Mouse (Mus musculus) forebrain, postnatal 0 days (tissue): ENCODE data around the gene Gm28230. TPM values are rescaled to one million over a fixed set of nuclear protein-coding genes. Genes with fewer than 3 reads are reported as not detected.

Experiments used
- ATAC-seq: fragments of 200-750 bp; cut with Nextera tagmentation; 2 replicates; pipeline ENCODE4 v1.8.0; 2017; ENCODE audit warnings: mild to moderate bottlenecking, moderate library complexity
- DNase-seq: peaks from one replicate; pipeline ENCODE4 v3.0.0-alpha.2; 2015
- H3K27ac ChIP-seq: fragments of 300-500 bp; sonication (generic); 2 replicates; pipeline ENCODE4 v1.5.1; 2014; ENCODE audit warnings: low read depth, mild to moderate bottlenecking, antibody characterized with exemption, low read length, moderate library complexity, mixed read lengths
- H3K27me3 ChIP-seq: fragments of 300-500 bp; sonication (generic); 2 replicates; pipeline ENCODE4 v1.6.1; 2014; ENCODE audit warnings: mild to moderate bottlenecking, low read length, mixed read lengths; ENCODE audit not compliant: insufficient read depth
- H3K36me3 ChIP-seq: fragments of 300-500 bp; sonication (generic); 2 replicates; pipeline ENCODE4 v1.6.1; 2014; ENCODE audit warnings: mild to moderate bottlenecking, moderate library complexity; ENCODE audit not compliant: insufficient read depth
- H3K4me1 ChIP-seq: fragments of 300-500 bp; sonication (generic); 2 replicates; pipeline ENCODE4 v1.6.1; 2014; ENCODE audit warnings: antibody characterized with exemption; ENCODE audit not compliant: insufficient read depth
- H3K4me2 ChIP-seq: fragments of 300-500 bp; sonication (generic); 2 replicates; pipeline ENCODE4 v1.6.1; 2014; ENCODE audit warnings: low read depth, mild to moderate bottlenecking, moderate library complexity
- H3K4me3 ChIP-seq: fragments of 300-500 bp; sonication (generic); 2 replicates; pipeline ENCODE4 v1.5.1; 2014; ENCODE audit warnings: low read depth, low read length, mixed read lengths
- H3K9ac ChIP-seq: fragments of 300-500 bp; sonication (generic); 2 replicates; pipeline ENCODE4 v1.6.1; 2014; ENCODE audit warnings: mild to moderate bottlenecking
- H3K9me3 ChIP-seq: fragments of 300-500 bp; sonication (generic); 2 replicates; pipeline ENCODE4 v1.6.1; 2016; ENCODE audit warnings: low read length
- CTCF ChIP-seq: sonication (generic); IDR thresholded peaks from 2 replicates; pipeline ENCODE4 v1.5.1; 2016; ENCODE audit warnings: antibody characterized with exemption, control low read depth, low read depth
- WGBS: fragments of 180-500 bp; shearing (Covaris S2); extraction: QIAGEN DNeasy Blood & Tissue Kit; methylation state at CpG from one replicate; pipeline ENCODE4 v1.1.7; 2014; 5-methylcytosine and 5-hydroxymethylcytosine counted together
- polyA plus RNA-seq: library from polyadenylated mRNA; unstranded; fragments of >200 nt; fragmentation: Nextera tagmentation; extraction: Ambion mirVana; gene quantifications from 2 replicates; pipeline ENCODE4 v1.2.1, GENCODE M21; 2015
- total RNA-seq: library from RNA; depleted of rRNA; stranded (reverse); fragments of >200 nt; gene quantifications from 2 replicates; pipeline ENCODE4 v1.2.3, GENCODE M21; 2014

The Gm28230 gene
- total and polyA plus RNA-seq, 2 experiments from 2014 or later = not detected

DNA sequence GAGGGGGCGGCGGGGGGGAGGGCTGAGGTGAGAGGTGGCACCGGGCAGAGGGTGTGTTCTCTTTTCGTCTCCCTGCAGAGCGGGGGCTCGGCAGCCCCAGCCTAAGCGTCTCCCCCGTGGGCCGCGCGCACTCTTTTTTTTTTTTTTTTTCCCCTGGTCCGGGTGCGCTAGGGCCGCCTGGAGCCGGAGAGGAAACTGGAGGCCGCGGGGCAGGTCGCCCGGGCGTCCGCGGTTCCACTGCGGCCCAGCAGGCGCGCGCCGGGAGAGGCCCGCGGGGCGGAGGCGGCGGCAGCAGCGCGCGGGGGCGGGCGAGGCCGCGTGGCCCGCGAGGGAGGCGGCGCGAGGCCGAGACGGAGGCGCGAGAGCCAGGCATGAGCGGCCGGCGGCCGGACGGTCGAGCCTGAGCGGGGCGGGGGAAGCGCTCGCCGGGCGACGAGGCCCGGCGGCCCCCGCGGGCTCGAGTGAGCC lies 21.5 kb upstream of the Gm28230 start:
- no peak for TF ChIP-seq CTCF
- ATAC-seq = no peak
- no peak overlapping the region for H3K27ac ChIP-seq
- DNase-seq = no peak
- WGBS = under 1% methylated on average over 48 of the region's 66 CpGs
- no peaks in the 10 kb centered on the region for H3K4me1 ChIP-seq
- peaks cover 85% of the 10 kb centered on the region for H3K27me3 ChIP-seq
- peak overlapping the region; percentile 26 for H3K4me3 ChIP-seq
- peak overlapping the region; percentile 45 for H3K4me2 ChIP-seq
- H3K9me3 ChIP-seq = no peaks in the 10 kb centered on the region
- H3K9ac ChIP-seq = no peak overlapping the region
- no peaks in the 10 kb centered on the region for H3K36me3 ChIP-seq

GRCm38 (mm10) chr2:74705467-74706089 lies 20.9 kb upstream of the Gm28230 start:
- Histone ChIP-seq H3K4me3 (peak overlapping the region; percentile 26), H3K4me1 (no peaks in the 10 kb centered on the region), H3K36me3 (no peaks in the 10 kb centered on the region), H3K27me3 (peaks cover 85% of the 10 kb centered on the region), H3K9me3 (no peaks in the 10 kb centered on the region), H3K9ac (no peak overlapping the region), H3K27ac (no peak overlapping the region), H3K4me2 (peak overlapping the region; percentile 45)
- no peak for TF ChIP-seq CTCF
- DNase-seq (no peak), ATAC-seq (no peak)
- 2% methylated on average over 65 of the region's 85 CpGs for WGBS

- H3K4me2 ChIP-seq = no peak overlapping the region
- DNase-seq (no peak), ATAC-seq (no peak)
- H3K36me3 ChIP-seq = no peaks in the 10 kb centered on the region
- no peaks in the 10 kb centered on the region for H3K9me3 ChIP-seq
- H3K27me3 ChIP-seq = peaks cover 82% of the 10 kb centered on the region
- H3K27ac ChIP-seq = no peak overlapping the region
- TF ChIP-seq CTCF = no peak
- H3K4me1 ChIP-seq = no peaks in the 10 kb centered on the region
- no peak overlapping the region for H3K4me3 ChIP-seq
- no peak overlapping the region for H3K9ac ChIP-seq
- WGBS = 2% methylated on average over 13 of the region's 13 CpGs
These were observed 20.1 kb upstream of the Gm28230 start for GRCm38 (mm10) chr2:74706393-74706960.

- WGBS = 9% methylated on average over 7 of the region's 7 CpGs
- no peaks in the 10 kb centered on the region for H3K9me3 ChIP-seq
- DNase-seq (no peak), ATAC-seq (no peak)
- H3K4me1 ChIP-seq = no peaks in the 10 kb centered on the region
- H3K36me3 ChIP-seq = no peaks in the 10 kb centered on the region
- no peak overlapping the region for H3K27ac ChIP-seq
- H3K4me3 ChIP-seq = no peak overlapping the region
- H3K27me3 ChIP-seq = peaks cover 81% of the 10 kb centered on the region
- no peak overlapping the region for H3K4me2 ChIP-seq
- H3K9ac ChIP-seq = no peak overlapping the region
- TF ChIP-seq CTCF = no peak
These were observed 18.9 kb upstream of the Gm28230 start for GRCm38 (mm10) chr2:74707599-74707998.

DNA sequence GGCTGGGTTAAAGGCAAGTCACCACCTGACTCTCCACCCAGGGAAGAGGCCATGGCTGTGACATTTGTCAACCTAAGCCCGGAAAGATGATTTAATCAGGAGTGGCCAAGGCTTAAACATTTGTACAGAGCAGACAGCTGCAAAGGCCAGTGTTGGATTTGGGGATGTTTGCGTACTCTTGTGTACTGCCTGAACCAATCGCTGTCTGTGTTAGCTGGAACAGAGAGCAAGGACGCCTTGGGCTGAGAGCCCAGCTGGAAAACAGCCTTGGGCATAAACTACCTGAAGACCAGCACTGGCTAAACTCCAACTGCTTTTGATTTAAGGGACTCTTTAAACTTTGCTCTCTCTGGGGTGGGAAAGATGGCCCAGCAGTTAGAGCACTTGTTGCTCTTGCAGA lies 17.9 kb upstream of the Gm28230 start:
- H3K4me1 ChIP-seq = no peaks in the 10 kb centered on the region
- no peak overlapping the region for H3K9ac ChIP-seq
- DNase-seq (no peak), ATAC-seq (no peak)
- TF ChIP-seq CTCF = no peak
- H3K4me3 ChIP-seq = no peak overlapping the region
- WGBS = 5% methylated on average over 4 of the region's 4 CpGs
- no peaks in the 10 kb centered on the region for H3K36me3 ChIP-seq
- H3K4me2 ChIP-seq = no peak overlapping the region
- peaks cover 82% of the 10 kb centered on the region for H3K27me3 ChIP-seq
- H3K9me3 ChIP-seq = no peaks in the 10 kb centered on the region
- H3K27ac ChIP-seq = no peak overlapping the region

DNA sequence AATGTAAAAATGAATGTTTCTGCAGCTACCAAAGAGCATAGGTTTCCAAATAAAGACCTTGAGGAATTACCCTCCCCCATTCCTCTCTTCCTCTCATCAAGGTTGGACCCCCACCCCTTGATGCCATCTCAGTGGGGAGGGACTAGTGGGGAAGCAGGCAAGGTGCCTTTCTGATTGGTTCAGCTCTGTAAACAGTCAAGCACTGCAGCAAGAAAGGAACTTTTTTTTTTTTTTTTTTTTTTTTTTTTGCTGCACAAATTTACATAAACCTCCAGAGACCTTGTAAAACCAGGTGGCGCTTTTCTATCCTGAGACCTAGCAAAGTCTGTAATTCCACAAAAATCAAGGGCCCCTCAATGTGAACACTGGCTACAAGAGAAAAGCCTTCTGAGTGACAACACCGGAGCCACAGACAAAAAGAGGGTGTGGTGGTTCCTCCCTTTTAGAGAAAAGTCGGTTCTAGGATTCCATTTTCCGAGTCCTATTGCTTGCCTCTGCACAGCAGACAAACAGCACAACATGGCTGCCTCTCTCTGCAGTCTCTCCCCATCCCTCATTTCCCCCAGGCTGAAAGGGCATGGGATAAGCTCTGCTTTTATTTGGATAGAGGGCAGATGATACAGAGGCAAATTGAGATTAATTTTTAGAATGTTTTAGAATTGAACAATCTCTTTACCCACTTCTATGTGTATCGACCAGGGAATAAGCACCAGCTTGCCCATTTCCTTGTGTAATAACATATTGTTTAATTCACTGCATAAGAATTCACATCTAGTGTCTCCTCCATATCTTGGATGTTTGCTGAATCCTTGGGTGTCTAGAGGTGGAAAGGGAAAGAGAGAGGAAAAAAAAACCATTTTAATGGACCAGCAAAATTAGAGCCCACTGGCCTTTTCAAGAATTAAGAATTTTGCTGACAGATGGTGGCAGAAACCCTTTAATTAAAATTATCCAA lies 16.8 kb upstream of the Gm28230 start:
- no peaks in the 10 kb centered on the region for H3K36me3 ChIP-seq
- H3K9me3 ChIP-seq = no peaks in the 10 kb centered on the region
- TF ChIP-seq CTCF = no peak
- H3K4me1 ChIP-seq = no peaks in the 10 kb centered on the region
- no peak overlapping the region for H3K9ac ChIP-seq
- DNase-seq = no peak
- H3K4me2 ChIP-seq = no peak overlapping the region
- no peak overlapping the region for H3K4me3 ChIP-seq
- peaks cover 83% of the 10 kb centered on the region for H3K27me3 ChIP-seq
- 4% methylated on average over 5 of the region's 5 CpGs for WGBS
- no peak overlapping the region for H3K27ac ChIP-seq
- no peak for ATAC-seq
